ENCODE assay signal across 9 mouse cellular contexts in genomic region chr9:72791681-72792080, GRCm38 (mm10). TPM values are rescaled to one million over a fixed set of nuclear protein-coding genes. Genes with fewer than 3 reads are reported as not detected.
DNase-seq lines count a peak whose midpoint lies in the region; ATAC-seq and TF ChIP-seq lines count a peak whose summit lies in the region.
"Had no signal": no experiment of that assay in that cellular context is flagged by ENCODE, and none has a peak within 500 bp of the region (broad histone marks: within the 10 kb centered on the region; RNA-seq: fewer than 3 reads in every experiment).

No protein-coding gene starts in this region.

- TF ChIP-seq CTCF in stomach, postnatal 0 days (IDR thresholded peaks at IDR 0.05; ENCODE audit: low read depth) = no peak

- peaks cover 19% of the 10 kb centered on the region for H3K4me1 ChIP-seq in kidney, embryonic 15.5 days
- no peaks in the 10 kb centered on the region for H3K4me1 ChIP-seq in stomach, postnatal 0 days (replicated peaks; ENCODE audit: control insufficient read depth, insufficient read depth)

- no peaks in the 10 kb centered on the region for H3K27me3 ChIP-seq in kidney, embryonic 15.5 days
- no peaks in the 10 kb centered on the region for H3K27me3 ChIP-seq in stomach, postnatal 0 days (ENCODE audit: control insufficient read depth, insufficient read depth, low read length)

- H3K27ac ChIP-seq in kidney, embryonic 15.5 days = no peak overlapping the region
- H3K27ac ChIP-seq in stomach, postnatal 0 days (replicated peaks) = no peak overlapping the region
- H3K27ac ChIP-seq: macrophage had no signal

- whole genome bisulfite sequencing in kidney, embryonic 15.5 days = 16% methylated on average over 6 of the region's 6 CpGs
- WGBS in stomach, postnatal 0 days = 31% methylated on average over 6 of the region's 6 CpGs

- peak; percentile 98 for ATAC-seq in granulocyte monocyte progenitor cell, adult 5-6 weeks (replicated peaks; ENCODE audit: poor library complexity, severe bottlenecking)
- ATAC-seq in kidney, embryonic 15.5 days (replicated peaks; ENCODE audit: low FRiP score) = no peak
- peak; percentile 88 for ATAC-seq in megakaryocyte, adult 5-6 weeks (ENCODE audit: poor library complexity, severe bottlenecking)
- no peak for ATAC-seq in stomach, postnatal 0 days (ENCODE audit: low FRiP score, low TSS enrichment)

- H3K4me2 ChIP-seq in kidney, embryonic 15.5 days = peak overlapping the region; percentile 30; the same call in 1 of the 2 replicates
- H3K4me2 ChIP-seq in stomach, postnatal 0 days (replicated peaks; ENCODE audit: low read depth) = no peak overlapping the region

- H3K4me3 ChIP-seq in kidney, embryonic 15.5 days (replicated peaks) = no peak overlapping the region
- H3K4me3 ChIP-seq in stomach, postnatal 0 days (ENCODE audit: low read depth, low read length) = no peak overlapping the region

- DNase-seq in ES-CJ7 (ENCODE audit: low read depth, low spot score) = peak; percentile 64
- peak; percentile 63 for DNase-seq in adrenal gland, adult 8-10 months
- no peak for DNase-seq in stomach, postnatal 0 days (ENCODE audit: low spot score)
- no peak for DNase-seq in cerebellum, adult 8-10 months
- DNase-seq in layer of hippocampus, postnatal 14 days (ENCODE audit: low spot score in 2 of 2) = no peak

- no peaks in the 10 kb centered on the region for H3K36me3 ChIP-seq in kidney, embryonic 15.5 days
- no peaks in the 10 kb centered on the region for H3K36me3 ChIP-seq in stomach, postnatal 0 days (ENCODE audit: control insufficient read depth, insufficient read depth, low read length)

- no peak for TF ChIP-seq EP300 in stomach, postnatal 0 days (optimal IDR thresholded peaks at IDR 0.05)

- H3K9me3 ChIP-seq in kidney, embryonic 15.5 days (replicated peaks) = no peaks in the 10 kb centered on the region
- H3K9me3 ChIP-seq in stomach, postnatal 0 days (ENCODE audit: control insufficient read depth, low read length) = no peaks in the 10 kb centered on the region

- H3K9ac ChIP-seq in kidney, embryonic 15.5 days = no peak overlapping the region
- H3K9ac ChIP-seq in stomach, postnatal 0 days (ENCODE audit: low read length) = no peak overlapping the region

RNA-seq across cellular contexts. Expression of gene Prtg, which starts 15.0 kb away (rescaled TPM):
- total RNA-seq in adrenal gland, adult 8-10 months (2022) = under 1 TPM; 0.16 to 0.28 (median 0.22) TPM
- total RNA-seq in granulocyte monocyte progenitor cell, adult 5-6 weeks (2014; fragmentation: Nextera tagmentation) = 0.17 TPM in 1 of 2 replicates, not detected in the other
- total RNA-seq in granulocyte monocyte progenitor cell, adult 5-6 weeks (2017) = not detected in 2 replicates
- 2.1 and 2.6 TPM in 2 replicates for polyA plus RNA-seq in kidney, embryonic 15.5 days (2015; fragmentation: Nextera tagmentation; extraction: Ambion mirVana)
- not detected in 2 replicates for total RNA-seq in megakaryocyte, adult 5-6 weeks (2015)
- not detected in 2 replicates for total RNA-seq in megakaryocyte, adult 5-6 weeks (2017)
- 0.06 TPM in 2 replicates for polyA plus RNA-seq in stomach, postnatal 0 days (2015; fragmentation: Nextera tagmentation; extraction: Ambion mirVana)
- total RNA-seq in layer of hippocampus, postnatal 14 days (2021) = 1 to 10 TPM in 1 of 2 experiments, under 1 TPM in 1; 0.90 to 1.0 TPM
- polyA plus RNA-seq: macrophage had no signal

Comparison
In these comparisons a context has a peak if more than half of its experiments do, and no peak if none do; other contexts are left out.
1. DNase-seq: peak in ES-CJ7 (single experiment) and adrenal gland, adult 8-10 months (single experiment); none in stomach, postnatal 0 days (single experiment), cerebellum, adult 8-10 months (single experiment) and layer of hippocampus, postnatal 14 days (0 of 2).
2. ATAC-seq: peak in granulocyte monocyte progenitor cell, adult 5-6 weeks (single experiment) and megakaryocyte, adult 5-6 weeks (single experiment); none in kidney, embryonic 15.5 days (single experiment) and stomach, postnatal 0 days (single experiment).